Mouse (Mus musculus) induced T-regulatory cell, adult 2 months (primary cell): ENCODE measurements around the gene Fam57a.
"Not testable (repeated sequence)": the region's sequence is repeated elsewhere in the genome, so short reads cannot be mapped to it uniquely, and the experiment has no call there.

ENCODE experiments used
- DNase-seq: peaks from one replicate; pipeline ENCODE4 v3.0.0-alpha.2; 2012; ENCODE audit warnings: low read depth

The Fam57a gene

GRCm38 (mm10) chr11:76183745-76184144 is 4.3 kb downstream of the Fam57a start:
- DNase-seq = no peak

GRCm38 (mm10) chr11:76186908-76187307 is 7.4 kb downstream of the Fam57a start:
- DNase-seq = peak; percentile 29

GRCm38 (mm10) chr11:76196275-76196976 is 17.0 kb downstream of the Fam57a start:
- DNase-seq = no peak

- DNase-seq = no peak
Observed at GRCm38 (mm10) chr11:76196977-76197469, 17.6 kb downstream of the Fam57a start.

- DNase-seq = peak; percentile 72
Observed at GRCm38 (mm10) chr11:76201761-76202674, 22.5 kb downstream of the Fam57a start.

- DNase-seq = no peak
Observed at GRCm38 (mm10) chr11:76206793-76207192, 27.3 kb downstream of the Fam57a start.

GRCm38 (mm10) chr11:76210228-76210985 is 30.9 kb downstream of the Fam57a start:
- DNase-seq = no peak

GRCm38 (mm10) chr11:76211595-76211994 is 32.1 kb downstream of the Fam57a start:
- DNase-seq = not testable (repeated sequence)

- DNase-seq = no peak
Observed at GRCm38 (mm10) chr11:76213841-76214240, 34.4 kb downstream of the Fam57a start.

- no peak for DNase-seq
Observed at GRCm38 (mm10) chr11:76215011-76215410, 35.5 kb downstream of the Fam57a start.

GRCm38 (mm10) chr11:76216049-76216540 is 36.6 kb downstream of the Fam57a start:
- peak; percentile 34 for DNase-seq

GRCm38 (mm10) chr11:76216681-76217389 is 37.4 kb downstream of the Fam57a start:
- DNase-seq = no peak

GRCm38 (mm10) chr11:76217390-76217800 is 37.9 kb downstream of the Fam57a start, which contains the start of the genes Dbil5 and Gemin4:
Gene Dbil5, plus strand, starts transcription at chr11:76217608.
Gene Gemin4, minus strand, starts transcription at chr11:76217664.
- DNase-seq = peak; percentile 99

GRCm38 (mm10) chr11:76224631-76225030 is 45.2 kb downstream of the Fam57a start:
- DNase-seq = no peak

GRCm38 (mm10) chr11:76225051-76225450 is 45.6 kb downstream of the Fam57a start:
- no peak for DNase-seq

- DNase-seq = no peak
Observed at GRCm38 (mm10) chr11:76236136-76236535, 56.7 kb downstream of the Fam57a start.

- DNase-seq = no peak
Observed at GRCm38 (mm10) chr11:76239750-76240149, 60.3 kb downstream of the Fam57a start.

- peak; percentile 92 for DNase-seq
Observed at GRCm38 (mm10) chr11:76242901-76243810, 63.7 kb downstream of the Fam57a start, which contains the start of the genes Mrm3 and Glod4. Gene Mrm3, plus strand, starts transcription at chr11:76243715. Gene Glod4, minus strand, starts transcription at chr11:76243725.

- DNase-seq = no peak
Observed at GRCm38 (mm10) chr11:76243811-76244546, 64.5 kb downstream of the Fam57a start.
